In genomic region chr1:105993601-105994209, GRCm38 (mm10) we compare ENCODE assay signal across 8 mouse cellular contexts. TPM values are rescaled to one million over a fixed set of nuclear protein-coding genes. Genes with fewer than 3 reads are reported as not detected.
DNase-seq lines count a peak whose midpoint lies in the region; ATAC-seq and TF ChIP-seq lines count a peak whose summit lies in the region.

No protein-coding gene starts in this region.

- H3K27ac ChIP-seq in heart, embryonic 12.5 days (ENCODE audit: poor library complexity, severe bottlenecking) = peak overlapping the region; percentile 89
- peak overlapping the region; percentile 81 for H3K27ac ChIP-seq in kidney, postnatal 0 days
- H3K27ac ChIP-seq in liver, embryonic 11.5 days (ENCODE audit: low read depth, low read length) = peak overlapping the region; percentile 66

- H3K27me3 ChIP-seq in C2C12 (ENCODE audit: control insufficient read depth, insufficient read depth, insufficient read length) = no peaks in the 10 kb centered on the region
- H3K27me3 ChIP-seq in heart, embryonic 12.5 days (replicated peaks) = no peaks in the 10 kb centered on the region
- no peaks in the 10 kb centered on the region for H3K27me3 ChIP-seq in kidney, postnatal 0 days (ENCODE audit: insufficient read depth, low read length)
- no peaks in the 10 kb centered on the region for H3K27me3 ChIP-seq in liver, embryonic 11.5 days (replicated peaks; ENCODE audit: control insufficient read depth, insufficient read depth, low read length)
- no peaks in the 10 kb centered on the region for H3K27me3 ChIP-seq in myocyte (ENCODE audit: control insufficient read depth, insufficient read depth, insufficient read length)

- peaks cover 5% of the 10 kb centered on the region for H3K36me3 ChIP-seq in C2C12 (ENCODE audit: control insufficient read depth, insufficient read depth)
- no peaks in the 10 kb centered on the region for H3K36me3 ChIP-seq in heart, embryonic 12.5 days
- no peaks in the 10 kb centered on the region for H3K36me3 ChIP-seq in kidney, postnatal 0 days (ENCODE audit: insufficient read depth, low read length)
- no peaks in the 10 kb centered on the region for H3K36me3 ChIP-seq in liver, embryonic 11.5 days (ENCODE audit: control insufficient read depth, insufficient read depth, low read length)
- H3K36me3 ChIP-seq in myocyte (ENCODE audit: control insufficient read depth, insufficient read depth) = no peaks in the 10 kb centered on the region

- H3K4me1 ChIP-seq in heart, embryonic 12.5 days (replicated peaks) = peaks cover 22% of the 10 kb centered on the region
- H3K4me1 ChIP-seq in kidney, postnatal 0 days (replicated peaks; ENCODE audit: insufficient read depth, low read length) = peaks cover 3% of the 10 kb centered on the region; the same call in 1 of the 2 replicates
- H3K4me1 ChIP-seq in liver, embryonic 11.5 days (replicated peaks; ENCODE audit: control insufficient read depth, insufficient read depth, low read length) = peaks cover 19% of the 10 kb centered on the region

- H3K4me2 ChIP-seq in heart, embryonic 12.5 days = peak overlapping the region; percentile 78
- peak overlapping the region; percentile 91 for H3K4me2 ChIP-seq in kidney, postnatal 0 days (ENCODE audit: low read length)
- H3K4me2 ChIP-seq in liver, embryonic 11.5 days = peak overlapping the region; percentile 97
- peak overlapping the region; percentile 97 for H3K4me2 ChIP-seq in myocyte (ENCODE audit: low read depth)

- DNase-seq in brain, adult 2 months (ENCODE audit: low read depth, low spot score) = peak; percentile 94
- peak; percentile 89 for DNase-seq in kidney, postnatal 0 days (ENCODE audit: low spot score)
- DNase-seq in liver, embryonic 11.5 days (ENCODE audit: low spot score) = peak; percentile 90
- DNase-seq in spleen, postnatal 4 days (ENCODE audit: low spot score in 2 of 2) = peak; percentile 88 to 94

- no peaks in the 10 kb centered on the region for H3K9me3 ChIP-seq in heart, embryonic 12.5 days (replicated peaks)
- H3K9me3 ChIP-seq in kidney, postnatal 0 days (replicated peaks; ENCODE audit: low read length) = no peaks in the 10 kb centered on the region
- no peaks in the 10 kb centered on the region for H3K9me3 ChIP-seq in liver, embryonic 11.5 days (ENCODE audit: control insufficient read depth, low read length)

- 0% methylated on average over 37 of the region's 37 CpGs for WGBS in heart, embryonic 12.5 days
- WGBS in kidney, postnatal 0 days = 0% methylated on average over 37 of the region's 37 CpGs
- WGBS in liver, embryonic 11.5 days = under 1% methylated on average over 37 of the region's 37 CpGs

- H3K4me3 ChIP-seq in C2C12 (ENCODE audit: insufficient read depth, poor library complexity, severe bottlenecking) (peak overlapping the region; percentile 68), myocyte (peak overlapping the region; percentile 86)
- H3K4me3 ChIP-seq in heart, embryonic 12.5 days = peak overlapping the region; percentile 86
- H3K4me3 ChIP-seq in kidney, postnatal 0 days (replicated peaks; ENCODE audit: low read depth, low read length) = peak overlapping the region; percentile 89
- H3K4me3 ChIP-seq in liver, embryonic 11.5 days (ENCODE audit: low read depth, low read length) = peak overlapping the region; percentile 73

- no peak for TF ChIP-seq CTCF in C2C12 (IDR thresholded peaks at IDR 0.05; ENCODE audit: control insufficient read depth, insufficient read depth, insufficient read length)
- TF ChIP-seq CTCF in kidney, postnatal 0 days (IDR thresholded peaks at IDR 0.05; ENCODE audit: low read depth) = no peak

- peaks cover 76% of the 10 kb centered on the region for H3K79me3 ChIP-seq in C2C12 (ENCODE audit: low read depth)

- H3ac ChIP-seq in C2C12 (ENCODE audit: control insufficient read depth, insufficient read length, low read depth) (peak overlapping the region; percentile 81), myocyte (ENCODE audit: control insufficient read depth, insufficient read length) (no peak overlapping the region)

- H3K79me2 ChIP-seq in C2C12 (ENCODE audit: control insufficient read depth, insufficient read depth) (peaks cover 91% of the 10 kb centered on the region), myocyte (ENCODE audit: control insufficient read depth, insufficient read depth) (peaks cover 80% of the 10 kb centered on the region)

- peak; percentile 75 for TF ChIP-seq POLR2A in myocyte (IDR thresholded peaks at IDR 0.05; ENCODE audit: insufficient read length, low read depth)

- peak; percentile 74 for ATAC-seq in erythroblast, adult 5-6 weeks (replicated peaks; ENCODE audit: low FRiP score, poor library complexity, severe bottlenecking)
- ATAC-seq in heart, embryonic 12.5 days (ENCODE audit: insufficient number of reproducible peaks, low FRiP score) = peak; percentile 82
- ATAC-seq in kidney, postnatal 0 days (replicated peaks; ENCODE audit: low FRiP score, low read depth) = peak; percentile 70
- ATAC-seq in liver, embryonic 11.5 days (replicated peaks; ENCODE audit: low FRiP score) = peak; percentile 78

- peak overlapping the region; percentile 86 for H3K9ac ChIP-seq in heart, embryonic 12.5 days
- peak overlapping the region; percentile 76 for H3K9ac ChIP-seq in kidney, postnatal 0 days (ENCODE audit: low read depth, low read length)
- H3K9ac ChIP-seq in liver, embryonic 11.5 days (ENCODE audit: low read depth, low read length) = peak overlapping the region; percentile 72

TF ChIP-seq in C2C12, 6 proteins besides CTCF, POLR2A, EP300 and RAD21:
- TF ChIP-seq USF1 (IDR thresholded peaks at IDR 0.05; ENCODE audit: low read depth) = peak; percentile 97
- TF ChIP-seq MAX (IDR thresholded peaks at IDR 0.05) = peak; percentile 94
- no peak for TF ChIP-seq MYOG (IDR thresholded peaks at IDR 0.05; ENCODE audit: control insufficient read depth, extremely low read depth, insufficient read length)
- TF ChIP-seq FOSL1 (IDR thresholded peaks at IDR 0.05; ENCODE audit: insufficient read depth, low read length, poor library complexity, severe bottlenecking) = no peak
TF ChIP-seq in C2C12: peak in this region for 2.

TF ChIP-seq in myocyte, 11 proteins besides CTCF, POLR2A, EP300 and RAD21:
- peak; percentile 96 for TF ChIP-seq USF1 (IDR thresholded peaks at IDR 0.05; ENCODE audit: low read depth)
- TF ChIP-seq MYOD1 (IDR thresholded peaks at IDR 0.05; ENCODE audit: control insufficient read depth in 1 of 3, insufficient read length in 2 of 3, low read depth in 2 of 3) = peak in 1 of 3 experiments; percentile 36
- TF ChIP-seq POLR2AphosphoS2 (IDR thresholded peaks at IDR 0.05; ENCODE audit: insufficient read length, low read depth) = peak; percentile 90
- peak; percentile 52 for TF ChIP-seq E2F4 (IDR thresholded peaks at IDR 0.05; ENCODE audit: insufficient read depth)
- TF ChIP-seq MYOG (IDR thresholded peaks at IDR 0.05; ENCODE audit: control insufficient read depth in 1 of 3, insufficient read depth in 1 of 3, insufficient read length in 2 of 3, low read depth in 2 of 3) = peak in 2 of 3 experiments; percentile 39 to 68
- TF ChIP-seq SRF (IDR thresholded peaks at IDR 0.05; ENCODE audit: control insufficient read depth, insufficient read length, low read depth) = no peak
- no peak for TF ChIP-seq TCF12 (IDR thresholded peaks at IDR 0.05; ENCODE audit: insufficient read depth, poor library complexity, severe bottlenecking)
- TF ChIP-seq MAX (IDR thresholded peaks at IDR 0.05; ENCODE audit: low read depth) = no peak
- no peak for TF ChIP-seq CEBPB (IDR thresholded peaks at IDR 0.05; ENCODE audit: insufficient read depth, poor library complexity, severe bottlenecking)

RNA-seq across cellular contexts. Expression of gene Zcchc2, which starts 3.5 kb away (rescaled TPM):
- polyA plus RNA-seq in C2C12 (2012; fragmentation: generic; extraction: Trizol) = 5.9 TPM
- total RNA-seq in erythroblast, adult 5-6 weeks (2015; ENCODE audit: low replicate concordance) = 4.2 and 15.7 TPM in 2 replicates
- 2.8 and 3.2 TPM in 2 replicates for total RNA-seq in erythroblast, adult 5-6 weeks (2017; ENCODE audit: low replicate concordance)
- 2.0 and 2.3 TPM in 2 replicates for polyA plus RNA-seq in heart, embryonic 12.5 days (2016; fragmentation: Nextera tagmentation; extraction: Ambion mirVana)
- polyA plus RNA-seq in kidney, postnatal 0 days (2015; fragmentation: Nextera tagmentation; extraction: Ambion mirVana) = 2.5 and 2.6 TPM in 2 replicates
- polyA plus RNA-seq in liver, embryonic 11.5 days (2014; fragmentation: Nextera tagmentation; extraction: Ambion mirVana) = 3.4 and 3.9 TPM in 2 replicates
- 4.7 TPM for polyA plus RNA-seq in myocyte (2012; fragmentation: generic; extraction: Trizol)

Comparison
In these comparisons a context has a peak if more than half of its experiments do, and no peak if none do; other contexts are left out.
1. Peak in every context shown above with its lines: DNase-seq, ATAC-seq, H3K4me3 ChIP-seq and H3K27ac ChIP-seq.